Mouse (Mus musculus) limb, embryonic 13.5 days (tissue): ENCODE measurements at regions not wholly inside any gene's neighbourhood (a gene's known extent, or its start where the extent isn't known, plus 50 kb on each side); places are given as distances from the start of the nearest gene placed in this dataset.

Source experiments
- ATAC-seq: fragments of 200-750 bp; cut with Nextera tagmentation; 2 replicates; pipeline ENCODE4 v1.8.0; 2017; ENCODE audit warnings: low read depth, moderate number of reproducible peaks, moderate TSS enrichment; ENCODE audit not compliant: low FRiP score
- H3K27ac ChIP-seq: fragments of 300-500 bp; sonication (generic); 2 replicates; pipeline ENCODE4 v1.5.1; 2015; ENCODE audit warnings: inconsistent platforms, mild to moderate bottlenecking, moderate library complexity
- H3K27me3 ChIP-seq: fragments of 300-500 bp; sonication (generic); 2 replicates; pipeline ENCODE4 v1.6.1; 2015; ENCODE audit warnings: mild to moderate bottlenecking, inconsistent platforms
- H3K36me3 ChIP-seq: fragments of 300-500 bp; sonication (generic); 2 replicates; pipeline ENCODE4 v1.6.1; 2015; ENCODE audit warnings: inconsistent platforms, mild to moderate bottlenecking, moderate library complexity
- H3K4me1 ChIP-seq: fragments of 300-500 bp; sonication (generic); 2 replicates; pipeline ENCODE4 v1.6.1; 2015; ENCODE audit warnings: inconsistent platforms
- H3K4me2 ChIP-seq: fragments of 300-500 bp; sonication (generic); replicated peaks from 2 replicates; pipeline ENCODE4 v1.6.1; 2015; ENCODE audit warnings: inconsistent platforms, mild to moderate bottlenecking, moderate library complexity
- H3K4me3 ChIP-seq: fragments of 300-500 bp; sonication (generic); 2 replicates; pipeline ENCODE4 v1.5.1; 2015; ENCODE audit warnings: moderate library complexity, mild to moderate bottlenecking, inconsistent platforms
- H3K9ac ChIP-seq: fragments of 300-500 bp; sonication (generic); 2 replicates; pipeline ENCODE4 v1.6.1; 2015; ENCODE audit warnings: mild to moderate bottlenecking, inconsistent platforms
- H3K9me3 ChIP-seq: fragments of 300-500 bp; sonication (generic); 2 replicates; pipeline ENCODE4 v1.6.1; 2016; ENCODE audit warnings: inconsistent platforms
- WGBS: fragments of 180-500 bp; shearing (Covaris S2); methylation state at CpG from one replicate; pipeline ENCODE4 v1.1.7; 2015; 5-methylcytosine and 5-hydroxymethylcytosine counted together

GRCm38 (mm10) chr13:97463798-97464197 lies 222.9 kb downstream of the Enc1 start:
- Histone ChIP-seq H3K4me2 (no peak overlapping the region), H3K4me3 (no peak overlapping the region), H3K4me1 (no peaks in the 10 kb centered on the region), H3K36me3 (no peaks in the 10 kb centered on the region), H3K9ac (no peak overlapping the region), H3K9me3 (0 out of 2 replicates have a peak, but pooled peaks cover 6% of the 10 kb centered on the region), H3K27ac (no peak overlapping the region), H3K27me3 (no peaks in the 10 kb centered on the region)
- whole genome bisulfite sequencing: 88% methylated on average over 8 of the region's 8 CpGs
- ATAC-seq: no peak

- H3K27me3 ChIP-seq: no peaks in the 10 kb centered on the region
- H3K36me3 ChIP-seq: no peaks in the 10 kb centered on the region
- 83% methylated on average over 2 of the region's 2 CpGs for WGBS
- no peak overlapping the region for H3K27ac ChIP-seq
- no peak for ATAC-seq
- H3K4me3 ChIP-seq: no peak overlapping the region
- H3K9ac ChIP-seq: no peak overlapping the region
- 0 out of 2 replicates have a peak, but pooled peaks cover 6% of the 10 kb centered on the region for H3K9me3 ChIP-seq
- no peaks in the 10 kb centered on the region for H3K4me1 ChIP-seq
- H3K4me2 ChIP-seq: no peak overlapping the region
Measured at GRCm38 (mm10) chr13:97462884-97463235, 222.0 kb downstream of the Enc1 start.

GRCm38 (mm10) chr13:97462110-97462883 lies 221.4 kb downstream of the Enc1 start:
- ATAC-seq: no peak
- H3K27ac ChIP-seq: no peak overlapping the region
- H3K4me3 ChIP-seq: no peak overlapping the region
- H3K4me2 ChIP-seq: no peak overlapping the region
- H3K9me3 ChIP-seq: 0 out of 2 replicates have a peak, but pooled peaks cover 2% of the 10 kb centered on the region
- H3K4me1 ChIP-seq: no peaks in the 10 kb centered on the region
- no peak overlapping the region for H3K9ac ChIP-seq
- no peaks in the 10 kb centered on the region for H3K27me3 ChIP-seq
- no peaks in the 10 kb centered on the region for H3K36me3 ChIP-seq
- WGBS: 78% methylated on average over 13 of the region's 13 CpGs

- Histone ChIP-seq H3K9me3 (no peaks in the 10 kb centered on the region), H3K4me1 (no peaks in the 10 kb centered on the region), H3K27me3 (no peaks in the 10 kb centered on the region), H3K36me3 (no peaks in the 10 kb centered on the region), H3K4me3 (no peak overlapping the region), H3K9ac (no peak overlapping the region), H3K27ac (no peak overlapping the region), H3K4me2 (no peak overlapping the region)
- ATAC-seq: no peak
- WGBS: 91% methylated on average over 4 of the region's 4 CpGs
Measured at GRCm38 (mm10) chr13:97461207-97461606, 220.3 kb downstream of the Enc1 start.

GRCm38 (mm10) chr13:97459106-97459505 lies 218.2 kb downstream of the Enc1 start:
- no peak overlapping the region for H3K27ac ChIP-seq
- H3K27me3 ChIP-seq: 0 out of 2 replicates have a peak, but pooled peaks cover 4% of the 10 kb centered on the region
- H3K4me3 ChIP-seq: no peak overlapping the region
- H3K36me3 ChIP-seq: no peaks in the 10 kb centered on the region
- no peak overlapping the region for H3K9ac ChIP-seq
- WGBS: 93% methylated on average over 7 of the region's 7 CpGs
- peaks cover 6% of the 10 kb centered on the region for H3K4me1 ChIP-seq
- no peaks in the 10 kb centered on the region for H3K9me3 ChIP-seq
- ATAC-seq: no peak
- no peak overlapping the region for H3K4me2 ChIP-seq

GRCm38 (mm10) chr13:97455961-97456360 lies 215.1 kb downstream of the Enc1 start:
- no peak overlapping the region for H3K27ac ChIP-seq
- H3K9me3 ChIP-seq: no peaks in the 10 kb centered on the region
- no peak for ATAC-seq
- no peaks in the 10 kb centered on the region for H3K36me3 ChIP-seq
- no peak overlapping the region for H3K4me3 ChIP-seq
- H3K4me2 ChIP-seq: no peak overlapping the region
- peaks cover 4% of the 10 kb centered on the region; the same call in 1 of the 2 replicates for H3K27me3 ChIP-seq
- H3K9ac ChIP-seq: no peak overlapping the region
- WGBS: 33% methylated on average over 6 of the region's 6 CpGs
- peaks cover 19% of the 10 kb centered on the region for H3K4me1 ChIP-seq

GRCm38 (mm10) chr13:97454715-97455114 lies 213.8 kb downstream of the Enc1 start:
- Histone ChIP-seq H3K4me3 (no peak overlapping the region), H3K9ac (no peak overlapping the region), H3K27me3 (peaks cover 4% of the 10 kb centered on the region; the same call in 1 of the 2 replicates), H3K4me2 (no peak overlapping the region), H3K4me1 (peaks cover 31% of the 10 kb centered on the region), H3K9me3 (no peaks in the 10 kb centered on the region), H3K36me3 (no peaks in the 10 kb centered on the region), H3K27ac (no peak overlapping the region)
- WGBS: 72% methylated on average over 8 of the region's 8 CpGs
- ATAC-seq: no peak

GRCm38 (mm10) chr13:97453469-97453868 lies 212.6 kb downstream of the Enc1 start:
- H3K9ac ChIP-seq: no peak overlapping the region
- no peak overlapping the region for H3K4me3 ChIP-seq
- H3K4me2 ChIP-seq: no peak overlapping the region
- H3K36me3 ChIP-seq: no peaks in the 10 kb centered on the region
- WGBS: 30% methylated on average over 6 of the region's 6 CpGs
- H3K27me3 ChIP-seq: peaks cover 4% of the 10 kb centered on the region; the same call in 1 of the 2 replicates
- peaks cover 33% of the 10 kb centered on the region for H3K4me1 ChIP-seq
- no peaks in the 10 kb centered on the region for H3K9me3 ChIP-seq
- no peak for ATAC-seq
- no peak overlapping the region for H3K27ac ChIP-seq

- no peak overlapping the region for H3K4me3 ChIP-seq
- peaks cover 33% of the 10 kb centered on the region for H3K4me1 ChIP-seq
- H3K4me2 ChIP-seq: no peak overlapping the region
- 21% methylated on average over 5 of the region's 5 CpGs for WGBS
- no peaks in the 10 kb centered on the region for H3K36me3 ChIP-seq
- H3K9me3 ChIP-seq: no peaks in the 10 kb centered on the region
- H3K27ac ChIP-seq: no peak overlapping the region
- H3K27me3 ChIP-seq: peaks cover 4% of the 10 kb centered on the region; the same call in 1 of the 2 replicates
- no peak overlapping the region for H3K9ac ChIP-seq
- ATAC-seq: no peak
Measured at GRCm38 (mm10) chr13:97453090-97453430, 212.2 kb downstream of the Enc1 start.

GRCm38 (mm10) chr13:97452386-97453089 lies 211.6 kb downstream of the Enc1 start:
- no peak overlapping the region for H3K4me2 ChIP-seq
- ATAC-seq: no peak
- no peak overlapping the region for H3K9ac ChIP-seq
- no peaks in the 10 kb centered on the region for H3K36me3 ChIP-seq
- peaks cover 4% of the 10 kb centered on the region; the same call in 1 of the 2 replicates for H3K27me3 ChIP-seq
- H3K9me3 ChIP-seq: no peaks in the 10 kb centered on the region
- H3K27ac ChIP-seq: no peak overlapping the region
- peaks cover 33% of the 10 kb centered on the region for H3K4me1 ChIP-seq
- WGBS: 17% methylated on average over 11 of the region's 11 CpGs
- H3K4me3 ChIP-seq: no peak overlapping the region

- ATAC-seq: no peak
- 82% methylated on average over 10 of the region's 10 CpGs for WGBS
- Histone ChIP-seq H3K36me3 (no peaks in the 10 kb centered on the region), H3K27me3 (peaks cover 4% of the 10 kb centered on the region; the same call in 1 of the 2 replicates), H3K27ac (no peak overlapping the region), H3K4me2 (no peak overlapping the region), H3K4me1 (peaks cover 33% of the 10 kb centered on the region), H3K4me3 (no peak overlapping the region), H3K9ac (no peak overlapping the region), H3K9me3 (no peaks in the 10 kb centered on the region)
Measured at GRCm38 (mm10) chr13:97451276-97451675, 210.4 kb downstream of the Enc1 start.

GRCm38 (mm10) chr13:97448123-97448522 lies 207.2 kb downstream of the Enc1 start:
- no peaks in the 10 kb centered on the region for H3K36me3 ChIP-seq
- H3K4me3 ChIP-seq: no peak overlapping the region
- WGBS: 81% methylated on average over 1 of the region's 1 CpGs
- no peaks in the 10 kb centered on the region for H3K9me3 ChIP-seq
- H3K4me1 ChIP-seq: peaks cover 23% of the 10 kb centered on the region
- H3K4me2 ChIP-seq: no peak overlapping the region
- H3K27ac ChIP-seq: no peak overlapping the region
- no peaks in the 10 kb centered on the region for H3K27me3 ChIP-seq
- H3K9ac ChIP-seq: no peak overlapping the region
- ATAC-seq: no peak
